Mouse (Mus musculus) limb, embryonic 15.5 days (tissue): ENCODE results near the gene Inka2. TPM values are rescaled to one million over a fixed set of nuclear protein-coding genes. Genes with fewer than 3 reads are reported as not detected.

Experiments used
- ATAC-seq: fragments of 200-750 bp; cut with Nextera tagmentation; 2 replicates; pipeline ENCODE4 v1.8.0; 2017; ENCODE audit warnings: low read depth, moderate TSS enrichment; ENCODE audit not compliant: insufficient number of reproducible peaks, low FRiP score, low TSS enrichment
- H3K27ac ChIP-seq: fragments of 300-500 bp; sonication (generic); 2 replicates; pipeline ENCODE4 v1.5.1; 2015; ENCODE audit warnings: moderate library complexity, mild to moderate bottlenecking, inconsistent platforms
- H3K27me3 ChIP-seq: fragments of 300-500 bp; sonication (generic); 2 replicates; pipeline ENCODE4 v1.6.1; 2015; ENCODE audit warnings: inconsistent platforms
- H3K36me3 ChIP-seq: fragments of 300-500 bp; sonication (generic); 2 replicates; pipeline ENCODE4 v1.6.1; 2015; ENCODE audit warnings: inconsistent platforms
- H3K4me1 ChIP-seq: fragments of 300-500 bp; sonication (generic); 2 replicates; pipeline ENCODE4 v1.6.1; 2015; ENCODE audit warnings: inconsistent platforms
- H3K4me2 ChIP-seq: fragments of 300-500 bp; sonication (generic); 2 replicates; pipeline ENCODE4 v1.6.1; 2015; ENCODE audit warnings: mild to moderate bottlenecking, inconsistent platforms
- H3K4me3 ChIP-seq: fragments of 300-500 bp; sonication (generic); 2 replicates; pipeline ENCODE4 v1.5.1; 2015; ENCODE audit warnings: mild to moderate bottlenecking, inconsistent platforms
- H3K9ac ChIP-seq: fragments of 300-500 bp; sonication (generic); 2 replicates; pipeline ENCODE4 v1.6.1; 2015; ENCODE audit warnings: inconsistent platforms
- H3K9me3 ChIP-seq: fragments of 300-500 bp; sonication (generic); 2 replicates; pipeline ENCODE4 v1.6.1; 2016; ENCODE audit warnings: inconsistent platforms
- WGBS: fragments of 180-500 bp; shearing (Covaris S2); methylation state at CpG from one replicate; pipeline ENCODE4 v1.1.7; 2015; 5-methylcytosine and 5-hydroxymethylcytosine counted together
- polyA plus RNA-seq: library from polyadenylated mRNA; unstranded; fragments of >200 nt; fragmentation: Nextera tagmentation; extraction: Ambion mirVana; gene quantifications from 2 replicates; pipeline ENCODE4 v1.2.1, GENCODE M21; 2015

Inka2 gene
- polyA plus RNA-seq, 1 experiment from 2014 or later = 3.3 TPM

DNA sequence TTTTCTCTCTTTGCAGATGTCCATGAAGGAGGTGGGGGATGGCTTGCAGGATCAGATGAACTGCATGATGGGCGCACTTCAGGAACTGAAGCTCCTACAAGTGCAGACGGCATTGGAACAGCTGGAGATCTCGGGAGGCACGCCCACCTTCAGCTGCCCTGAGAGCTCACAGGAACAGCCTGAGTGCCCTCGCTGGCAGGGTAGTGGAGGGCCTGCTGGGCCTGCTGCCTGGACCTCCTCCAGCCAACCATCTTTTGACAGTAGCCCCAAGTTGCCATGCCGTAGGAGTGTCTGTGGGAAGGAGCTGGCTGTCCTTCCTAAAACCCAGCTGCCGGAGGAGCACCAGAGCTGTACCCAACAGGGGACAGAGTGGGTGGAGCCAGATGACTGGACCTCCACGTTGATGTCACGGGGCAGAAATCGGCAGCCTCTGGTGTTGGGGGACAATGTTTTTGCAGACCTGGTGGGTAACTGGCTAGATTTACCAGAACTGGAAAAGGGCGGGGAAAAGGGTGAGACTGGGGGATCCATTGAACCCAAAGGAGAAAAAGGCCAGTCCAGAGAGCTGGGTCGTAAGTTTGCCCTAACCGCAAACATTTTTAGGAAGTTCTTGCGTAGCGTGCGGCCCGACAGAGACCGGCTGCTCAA is 12.1 kb downstream of the Inka2 start:
- Histone ChIP-seq H3K9me3 (no peaks in the 10 kb centered on the region), H3K4me2 (no peak overlapping the region), H3K4me3 (no peak overlapping the region), H3K27me3 (no peaks in the 10 kb centered on the region), H3K4me1 (peaks cover 25% of the 10 kb centered on the region), H3K9ac (no peak overlapping the region), H3K36me3 (no peaks in the 10 kb centered on the region), H3K27ac (no peak overlapping the region)
- WGBS = 64% methylated on average over 18 of the region's 18 CpGs
- ATAC-seq = 0 out of 2 replicates have a peak, but pooled peaks have one; percentile 8

DNA sequence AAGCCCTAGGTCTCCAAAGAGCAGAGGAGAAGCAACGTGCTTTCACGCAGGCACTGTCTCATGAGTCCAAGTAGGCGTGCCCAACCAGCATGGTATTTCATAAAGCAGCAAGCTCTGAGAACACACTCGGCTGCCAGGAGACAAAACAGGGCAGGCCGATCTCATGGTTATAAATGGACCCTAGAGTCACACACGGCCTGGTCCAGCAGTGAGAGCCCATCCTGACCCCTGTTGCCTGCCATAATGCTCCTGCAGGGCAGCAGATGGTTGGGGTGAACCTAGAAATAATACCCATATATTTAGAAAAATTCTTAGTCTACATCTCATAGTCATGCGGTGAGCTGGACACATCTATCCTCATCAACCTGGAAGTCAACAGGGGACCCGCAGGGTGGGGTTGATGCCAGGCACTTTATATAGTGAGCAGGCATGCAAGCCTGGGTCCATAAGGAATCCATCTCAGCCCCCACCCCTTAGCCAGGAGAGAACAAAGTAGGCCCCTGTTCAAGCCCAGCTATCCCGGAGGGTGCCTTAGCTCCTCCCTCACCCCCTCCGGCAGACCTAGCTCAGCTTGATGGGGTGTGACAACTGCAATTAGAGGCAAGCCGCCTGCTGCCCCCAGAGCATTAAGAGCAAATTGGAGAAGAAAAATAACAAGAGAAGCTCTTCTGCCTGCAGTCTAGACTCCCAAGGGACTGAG is 13.6 kb downstream of the Inka2 start:
- no peaks in the 10 kb centered on the region for H3K9me3 ChIP-seq
- H3K27me3 ChIP-seq = no peaks in the 10 kb centered on the region
- H3K36me3 ChIP-seq = no peaks in the 10 kb centered on the region
- H3K27ac ChIP-seq = no peak overlapping the region
- H3K4me2 ChIP-seq = no peak overlapping the region
- no peak overlapping the region for H3K4me3 ChIP-seq
- H3K4me1 ChIP-seq = peaks cover 20% of the 10 kb centered on the region
- no peak overlapping the region for H3K9ac ChIP-seq
- no peak for ATAC-seq
- 47% methylated on average over 11 of the region's 11 CpGs for WGBS

DNA sequence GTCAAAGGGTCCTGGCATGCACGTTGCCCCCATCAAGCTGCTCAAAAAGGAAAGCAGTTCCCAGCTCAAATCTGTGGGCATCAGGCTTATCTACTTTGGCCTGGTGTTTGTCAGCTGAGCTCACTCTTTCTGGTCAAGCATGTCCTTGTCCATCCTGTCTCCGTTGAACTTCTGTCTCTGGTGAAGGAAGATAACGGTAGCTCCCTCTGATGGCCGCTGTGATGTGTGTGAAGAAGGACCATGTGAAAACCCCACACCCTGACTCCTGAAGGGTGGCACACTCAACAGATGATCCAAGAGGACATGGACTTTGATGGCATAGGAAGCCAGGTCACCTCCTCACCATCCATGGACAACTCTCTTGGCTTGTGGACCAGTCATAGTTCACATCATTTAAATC is 14.3 kb downstream of the Inka2 start:
- H3K36me3 ChIP-seq = no peaks in the 10 kb centered on the region
- 51% methylated on average over 4 of the region's 4 CpGs for WGBS
- no peaks in the 10 kb centered on the region for H3K9me3 ChIP-seq
- H3K4me1 ChIP-seq = peaks cover 18% of the 10 kb centered on the region
- no peak overlapping the region for H3K9ac ChIP-seq
- no peak overlapping the region for H3K4me3 ChIP-seq
- no peaks in the 10 kb centered on the region for H3K27me3 ChIP-seq
- no peak overlapping the region for H3K4me2 ChIP-seq
- H3K27ac ChIP-seq = no peak overlapping the region
- ATAC-seq = no peak

DNA sequence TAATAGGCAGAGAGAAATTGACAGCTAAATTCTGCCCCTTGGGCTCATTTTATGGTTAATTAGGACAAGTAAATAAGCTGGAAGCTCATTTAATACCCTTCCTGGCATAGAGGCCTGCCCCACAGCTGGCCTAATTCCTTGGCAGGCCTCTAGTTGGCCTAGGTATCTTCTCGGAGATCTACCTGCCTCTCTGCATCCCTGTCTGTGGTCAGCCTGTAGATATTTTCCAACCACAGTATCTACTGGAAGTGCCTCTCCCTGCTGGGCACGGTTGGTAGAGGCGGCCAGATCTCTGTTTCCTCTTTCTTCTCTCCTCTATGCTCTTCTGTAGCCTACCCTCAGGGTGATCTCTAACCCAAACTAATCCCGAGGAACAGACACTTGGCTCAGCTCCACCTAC is 15.6 kb downstream of the Inka2 start:
- Histone ChIP-seq H3K27ac (no peak overlapping the region), H3K4me3 (no peak overlapping the region), H3K9me3 (no peaks in the 10 kb centered on the region), H3K27me3 (no peaks in the 10 kb centered on the region), H3K9ac (no peak overlapping the region), H3K4me2 (no peak overlapping the region), H3K36me3 (0 out of 2 replicates have a peak, but pooled peaks cover 5% of the 10 kb centered on the region), H3K4me1 (peaks cover 10% of the 10 kb centered on the region)
- WGBS = 62% methylated on average over 4 of the region's 4 CpGs
- ATAC-seq = no peak

DNA sequence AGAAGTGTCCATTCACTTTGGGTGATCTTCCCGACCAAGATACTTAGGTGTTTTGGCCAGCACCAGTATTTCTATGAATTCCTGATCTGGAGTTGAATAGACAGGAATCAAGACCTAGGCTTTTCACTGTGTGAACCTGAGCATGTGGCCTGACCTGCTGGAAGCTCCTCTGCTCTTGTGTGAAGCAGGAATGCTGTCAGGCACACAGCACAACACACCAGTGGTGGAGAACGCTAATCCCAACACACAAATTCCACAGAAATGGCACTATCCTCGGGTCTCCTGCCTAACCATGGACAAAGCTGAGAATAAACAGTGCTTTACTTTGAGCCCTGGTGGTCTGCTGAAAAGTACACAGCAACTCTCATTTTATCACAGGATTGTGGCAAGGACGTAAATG is 16.1 kb downstream of the Inka2 start:
- Histone ChIP-seq H3K9me3 (no peaks in the 10 kb centered on the region), H3K36me3 (0 out of 2 replicates have a peak, but pooled peaks cover 5% of the 10 kb centered on the region), H3K27me3 (no peaks in the 10 kb centered on the region), H3K27ac (no peak overlapping the region), H3K4me2 (no peak overlapping the region), H3K4me1 (peaks cover 10% of the 10 kb centered on the region), H3K9ac (no peak overlapping the region), H3K4me3 (no peak overlapping the region)
- 74% methylated on average over 4 of the region's 4 CpGs for WGBS
- ATAC-seq = no peak

DNA sequence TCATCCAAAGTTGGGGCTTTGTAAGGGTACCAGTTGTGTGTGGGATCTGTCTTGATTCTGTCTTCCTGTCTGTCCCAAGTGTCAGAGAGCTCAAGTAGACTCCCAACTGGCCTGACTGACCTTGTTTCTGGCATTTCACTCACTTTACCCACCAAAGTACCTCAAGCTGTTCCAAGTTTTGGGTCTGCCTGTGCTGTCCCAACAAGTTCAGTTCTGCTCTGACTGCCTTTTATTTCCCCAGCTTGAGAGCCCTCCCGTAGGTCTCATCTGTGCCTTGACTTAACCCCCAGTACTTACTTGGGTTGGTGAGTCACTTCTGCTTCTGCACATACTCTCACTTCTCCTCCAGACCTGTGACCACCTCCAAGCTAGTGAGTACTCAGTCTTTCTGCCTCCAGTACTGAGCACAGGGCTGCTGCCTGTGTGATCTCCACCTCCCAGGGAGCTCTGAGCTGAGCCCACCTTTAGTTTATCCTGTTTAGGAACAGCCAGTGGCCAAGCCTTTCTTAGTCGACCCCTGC is 17.3 kb downstream of the Inka2 start:
- Histone ChIP-seq H3K9me3 (no peaks in the 10 kb centered on the region), H3K36me3 (0 out of 2 replicates have a peak, but pooled peaks cover 5% of the 10 kb centered on the region), H3K27me3 (no peaks in the 10 kb centered on the region), H3K4me3 (no peak overlapping the region), H3K4me2 (no peak overlapping the region), H3K9ac (no peak overlapping the region), H3K27ac (no peak overlapping the region), H3K4me1 (peaks cover 10% of the 10 kb centered on the region)
- 75% methylated on average over 2 of the region's 2 CpGs for WGBS
- ATAC-seq = no peak

DNA sequence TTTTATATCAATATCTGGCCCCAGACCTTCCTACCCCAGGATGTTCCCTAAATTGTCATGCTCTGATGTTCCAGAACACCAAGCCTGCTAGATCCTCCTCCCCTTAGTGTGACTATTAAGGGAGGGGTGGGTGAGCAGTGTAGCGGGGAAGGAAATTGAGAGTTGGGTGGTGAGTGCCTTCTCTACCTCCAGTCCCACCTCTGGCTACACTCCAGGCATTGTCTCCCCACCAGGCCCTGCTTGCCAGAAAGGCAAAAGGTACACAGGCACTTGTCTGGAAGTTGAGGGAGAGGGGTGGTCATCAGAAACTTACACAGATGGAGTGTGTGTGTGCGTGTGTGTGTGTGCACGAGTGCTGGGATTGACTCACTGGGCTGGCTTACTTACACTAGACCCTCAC is 18.1 kb downstream of the Inka2 start:
- ATAC-seq = no peak
- Histone ChIP-seq H3K36me3 (0 out of 2 replicates have a peak, but pooled peaks cover 9% of the 10 kb centered on the region), H3K9ac (no peak overlapping the region), H3K4me1 (peaks cover 10% of the 10 kb centered on the region), H3K27ac (no peak overlapping the region), H3K27me3 (no peaks in the 10 kb centered on the region), H3K4me2 (no peak overlapping the region), H3K9me3 (no peaks in the 10 kb centered on the region), H3K4me3 (no peak overlapping the region)
- 85% methylated on average over 3 of the region's 3 CpGs for WGBS

DNA sequence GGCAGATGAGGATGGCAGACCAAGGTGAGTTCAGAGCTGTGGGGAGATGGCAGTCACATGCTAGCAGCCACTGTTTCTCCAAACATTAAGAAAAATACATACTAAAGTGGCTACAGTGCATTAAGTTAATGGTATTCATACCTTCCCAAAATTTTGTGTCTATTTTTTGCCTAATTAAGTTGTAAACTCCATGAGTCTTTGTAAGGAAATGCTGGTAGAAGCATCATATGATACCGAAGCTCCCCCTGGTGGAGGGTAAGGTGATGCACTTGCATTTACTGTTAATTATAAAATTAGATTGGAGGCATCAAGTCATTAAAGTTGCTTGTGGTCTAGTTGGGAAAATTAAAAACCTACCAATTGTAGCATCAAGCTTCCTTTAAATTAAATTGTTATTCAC is 21.6 kb downstream of the Inka2 start:
- 12% methylated on average over 1 of the region's 1 CpGs for WGBS
- Histone ChIP-seq H3K9me3 (no peaks in the 10 kb centered on the region), H3K4me2 (no peak overlapping the region), H3K4me1 (no peaks in the 10 kb centered on the region), H3K9ac (no peak overlapping the region), H3K27ac (no peak overlapping the region), H3K4me3 (no peak overlapping the region), H3K27me3 (no peaks in the 10 kb centered on the region), H3K36me3 (peaks cover 17% of the 10 kb centered on the region; the same call in 1 of the 2 replicates)
- ATAC-seq = no peak

DNA sequence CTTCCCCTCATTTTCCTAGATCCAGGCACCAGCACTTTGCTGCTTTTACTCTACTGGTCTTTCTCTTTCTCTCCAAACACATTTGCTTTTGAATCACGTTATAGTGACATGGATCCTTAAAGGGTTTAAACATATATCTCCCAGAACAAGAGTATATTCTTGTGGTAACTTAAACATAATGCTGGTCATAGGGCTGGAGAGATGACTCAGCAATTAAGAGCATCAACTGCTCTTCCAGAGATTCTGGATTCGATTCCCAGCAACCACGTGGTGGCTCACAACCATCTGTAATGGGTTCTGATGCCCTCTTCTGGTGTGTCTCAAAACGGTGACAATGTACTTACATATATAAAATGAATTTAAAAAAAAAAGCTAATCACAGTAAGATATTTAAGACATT is 28.0 kb downstream of the Inka2 start:
- Histone ChIP-seq H3K9ac (no peak overlapping the region), H3K4me3 (no peak overlapping the region), H3K36me3 (peaks cover 40% of the 10 kb centered on the region), H3K4me2 (no peak overlapping the region), H3K4me1 (no peaks in the 10 kb centered on the region), H3K27me3 (no peaks in the 10 kb centered on the region), H3K27ac (no peak overlapping the region), H3K9me3 (no peaks in the 10 kb centered on the region)
- ATAC-seq = no peak
- WGBS = 89% methylated on average over 4 of the region's 4 CpGs

DNA sequence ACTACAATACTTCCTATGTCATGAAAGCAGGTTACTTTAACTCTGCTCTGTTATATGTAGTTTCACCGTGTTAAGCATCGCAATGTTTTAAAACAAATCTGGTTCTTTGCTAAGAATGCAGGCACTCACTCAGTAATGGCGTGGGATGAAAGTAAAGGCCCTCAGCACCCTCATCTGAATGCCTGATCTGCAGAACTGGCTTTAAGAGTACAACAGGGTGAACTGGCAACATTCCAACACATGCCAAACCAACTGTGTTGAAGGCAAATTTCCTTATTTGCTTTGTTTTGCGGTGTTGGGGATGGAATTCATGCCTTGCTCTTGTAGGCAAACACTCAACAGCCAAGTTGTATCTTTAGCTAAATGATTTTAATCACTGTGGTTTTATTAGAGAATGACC is 29.1 kb downstream of the Inka2 start:
- 86% methylated on average over 4 of the region's 4 CpGs for WGBS
- Histone ChIP-seq H3K36me3 (peaks cover 45% of the 10 kb centered on the region), H3K4me1 (no peaks in the 10 kb centered on the region), H3K9me3 (no peaks in the 10 kb centered on the region), H3K9ac (no peak overlapping the region), H3K4me2 (no peak overlapping the region), H3K4me3 (no peak overlapping the region), H3K27ac (no peak overlapping the region), H3K27me3 (no peaks in the 10 kb centered on the region)
- ATAC-seq = no peak

DNA sequence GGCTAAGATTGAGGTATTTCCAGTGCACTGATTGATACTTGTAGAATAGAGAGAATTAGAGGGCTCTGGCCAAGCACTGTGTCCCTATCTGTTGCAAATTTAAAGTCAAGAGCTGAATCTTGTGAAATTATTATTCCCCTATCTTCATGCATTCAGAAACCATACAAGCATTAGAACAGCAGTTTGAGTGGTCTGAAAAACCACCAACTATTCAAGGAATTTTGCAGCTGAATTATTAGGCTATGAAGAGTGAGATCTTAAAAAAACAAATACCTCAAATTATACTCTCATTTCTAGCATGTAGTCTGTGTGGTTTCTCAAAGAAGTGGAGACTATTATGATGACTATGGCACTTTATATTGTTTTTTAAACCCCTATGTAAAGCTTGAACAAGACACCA is 30.9 kb downstream of the Inka2 start:
- Histone ChIP-seq H3K27me3 (no peaks in the 10 kb centered on the region), H3K4me3 (no peak overlapping the region), H3K9me3 (no peaks in the 10 kb centered on the region), H3K27ac (no peak overlapping the region), H3K4me2 (no peak overlapping the region), H3K36me3 (peaks cover 45% of the 10 kb centered on the region), H3K9ac (no peak overlapping the region), H3K4me1 (no peaks in the 10 kb centered on the region)
- ATAC-seq = no peak

DNA sequence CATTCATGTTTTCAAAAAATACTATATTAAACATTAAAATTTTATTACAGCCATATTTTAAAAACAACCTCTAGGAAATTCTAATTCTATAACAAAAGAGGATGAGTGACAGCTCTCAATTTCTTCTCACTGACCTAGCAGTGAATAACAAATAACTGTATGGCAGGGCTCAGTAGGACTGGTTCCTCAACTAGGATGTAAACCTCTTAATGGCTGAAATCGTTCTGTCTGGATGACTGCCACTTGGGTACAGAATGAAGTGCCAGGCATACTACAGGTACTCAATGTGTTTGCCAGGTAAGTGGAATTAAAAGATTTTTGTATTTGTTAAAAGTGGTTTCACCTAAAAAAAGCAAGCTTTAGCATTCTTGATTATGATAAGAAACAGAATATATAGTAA is 31.7 kb downstream of the Inka2 start:
- Histone ChIP-seq H3K27me3 (no peaks in the 10 kb centered on the region), H3K27ac (no peak overlapping the region), H3K36me3 (peaks cover 36% of the 10 kb centered on the region), H3K4me1 (no peaks in the 10 kb centered on the region), H3K9me3 (no peaks in the 10 kb centered on the region), H3K4me3 (no peak overlapping the region), H3K4me2 (no peak overlapping the region), H3K9ac (no peak overlapping the region)
- ATAC-seq = no peak
- WGBS = 91% methylated on average over 1 of the region's 1 CpGs
